Mouse (Mus musculus): ENCODE measurements around the gene Traf1. TPM values are rescaled to one million over a fixed set of nuclear protein-coding genes. Genes with fewer than 3 reads are reported as not detected.

Gene Traf1
- total and polyA plus RNA-seq, 2 experiments from 2014 or later = 1.4 to 3.0 TPM

DNA sequence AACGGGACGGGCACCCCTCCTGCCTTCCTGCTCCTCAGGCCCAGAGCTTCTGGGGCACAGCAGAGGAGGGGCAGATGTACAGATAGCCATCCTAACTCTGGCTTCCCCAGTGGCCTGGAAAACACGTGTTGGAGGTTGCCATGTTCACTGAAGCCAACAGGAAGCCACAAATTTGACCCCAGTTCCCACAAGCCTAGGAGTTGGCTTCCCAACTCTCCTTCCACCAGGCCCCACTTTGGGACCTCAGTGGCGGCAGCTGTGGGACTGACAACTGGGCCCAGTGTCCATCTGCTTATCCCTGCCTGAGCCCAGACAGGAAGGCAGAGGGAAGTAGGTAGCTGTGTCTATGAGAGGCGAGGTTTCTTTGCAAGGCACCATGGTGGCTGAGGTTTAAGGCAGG is 67.6 kb downstream of the Traf1 start:
- no peak for TF ChIP-seq CTCF (IDR thresholded peaks at IDR 0.05)
- Histone ChIP-seq H3K4me3 (ENCODE audit: low read depth, low read length) (no peak overlapping the region), H3K9me3 (ENCODE audit: low read length) (no peaks in the 10 kb centered on the region), H3K4me1 (ENCODE audit: insufficient read depth, low read length) (no peaks in the 10 kb centered on the region), H3K27me3 (ENCODE audit: insufficient read depth, low read length) (no peaks in the 10 kb centered on the region), H3K36me3 (ENCODE audit: insufficient read depth, low read length) (no peaks in the 10 kb centered on the region), H3K4me2 (ENCODE audit: low read depth, low read length, poor library complexity, severe bottlenecking) (no peak overlapping the region), H3K9ac (replicated peaks; ENCODE audit: low read length, poor library complexity, severe bottlenecking) (no peak overlapping the region), H3K27ac (ENCODE audit: low read depth, low read length) (no peak overlapping the region)
- no peak for ATAC-seq (ENCODE audit: low FRiP score)
- WGBS = 74% methylated on average over 5 of the region's 5 CpGs
- DNase-seq (ENCODE audit: low spot score) = no peak

Other genes with a start within 250 kb of the Traf1 start
- 89.2 and 107 TPM in 2 replicates for gene Gapvd1, start 206.5 kb downstream of the Traf1 start, total RNA-seq (2014; rRNA removed)
- 74.4 and 87.9 TPM in 2 replicates for gene Gapvd1, start 206.5 kb downstream of the Traf1 start, polyA plus RNA-seq (2015; fragmentation: Nextera tagmentation; extraction: Ambion mirVana)
- 194 and 214 TPM in 2 replicates for gene Hspa5, start 189.8 kb downstream of the Traf1 start, total RNA-seq (2014; rRNA removed)
- gene Hspa5, start 189.8 kb downstream of the Traf1 start, polyA plus RNA-seq (2015; fragmentation: Nextera tagmentation; extraction: Ambion mirVana) = 305 and 331 TPM in 2 replicates
- 14.3 and 19.2 TPM in 2 replicates for gene Rabepk, start 161.9 kb downstream of the Traf1 start, total RNA-seq (2014; rRNA removed)
- 23.2 and 23.7 TPM in 2 replicates for gene Rabepk, start 161.9 kb downstream of the Traf1 start, polyA plus RNA-seq (2015; fragmentation: Nextera tagmentation; extraction: Ambion mirVana)
- 124 and 133 TPM in 2 replicates for gene Fbxw2, start 135.5 kb downstream of the Traf1 start, total RNA-seq (2014; rRNA removed)
- 115 and 122 TPM in 2 replicates for gene Fbxw2, start 135.5 kb downstream of the Traf1 start, polyA plus RNA-seq (2015; fragmentation: Nextera tagmentation; extraction: Ambion mirVana)
- 2.0 TPM in 1 of 2 replicates, not detected in the other for gene Gm34653, start 128.8 kb downstream of the Traf1 start, total RNA-seq (2014; rRNA removed)
- 0.12 TPM in 1 of 2 replicates, not detected in the other for gene Gm34653, start 128.8 kb downstream of the Traf1 start, polyA plus RNA-seq (2015; fragmentation: Nextera tagmentation; extraction: Ambion mirVana)
- not detected in 2 replicates for gene Cutal, start 87.4 kb downstream of the Traf1 start, total RNA-seq (2014; rRNA removed)
- gene Cutal, start 87.4 kb downstream of the Traf1 start, polyA plus RNA-seq (2015; fragmentation: Nextera tagmentation; extraction: Ambion mirVana) = 0.56 and 0.72 TPM in 2 replicates
- 42.1 and 42.6 TPM in 2 replicates for gene Psmd5, start 86.8 kb downstream of the Traf1 start, total RNA-seq (2014; rRNA removed)
- 82.8 and 83.5 TPM in 2 replicates for gene Psmd5, start 86.8 kb downstream of the Traf1 start, polyA plus RNA-seq (2015; fragmentation: Nextera tagmentation; extraction: Ambion mirVana)
- gene Phf19, start 47.7 kb downstream of the Traf1 start, total RNA-seq (2014; rRNA removed) = 2.1 and 2.5 TPM in 2 replicates
- gene Phf19, start 47.7 kb downstream of the Traf1 start, polyA plus RNA-seq (2015; fragmentation: Nextera tagmentation; extraction: Ambion mirVana) = 1.3 and 1.8 TPM in 2 replicates
- gene Hc, start 99.7 kb upstream of the Traf1 start, total RNA-seq (2014; rRNA removed) = 0.76 TPM in 1 of 2 replicates, not detected in the other
- gene Hc, start 99.7 kb upstream of the Traf1 start, polyA plus RNA-seq (2015; fragmentation: Nextera tagmentation; extraction: Ambion mirVana) = 0.31 and 0.66 TPM in 2 replicates
- gene AI182371, start 139.8 kb upstream of the Traf1 start, total RNA-seq (2014; rRNA removed) = 0.93 and 1.2 TPM in 2 replicates
- 0.19 TPM in 1 of 2 replicates, not detected in the other for gene AI182371, start 139.8 kb upstream of the Traf1 start, polyA plus RNA-seq (2015; fragmentation: Nextera tagmentation; extraction: Ambion mirVana)
- gene Cntrl, start 147.7 kb upstream of the Traf1 start, total RNA-seq (2014; rRNA removed) = 7.0 and 11.8 TPM in 2 replicates
- gene Cntrl, start 147.7 kb upstream of the Traf1 start, polyA plus RNA-seq (2015; fragmentation: Nextera tagmentation; extraction: Ambion mirVana) = 6.1 and 8.2 TPM in 2 replicates
- gene Rab14, start 239.3 kb upstream of the Traf1 start, total RNA-seq (2014; rRNA removed) = 65.3 and 122 TPM in 2 replicates
- 458 and 504 TPM in 2 replicates for gene Rab14, start 239.3 kb upstream of the Traf1 start, polyA plus RNA-seq (2015; fragmentation: Nextera tagmentation; extraction: Ambion mirVana)

Measured in midbrain, postnatal 0 days (tissue).